Mouse (Mus musculus): Measurements from ENCODE around the gene Tapt1. TPM values are rescaled to one million over a fixed set of nuclear protein-coding genes. Genes with fewer than 3 reads are reported as not detected.
"Not testable (repeated sequence)": the region's sequence is repeated elsewhere in the genome, so short reads cannot be mapped to it uniquely, and the experiment has no call there.

The Tapt1 gene
- polyA plus RNA-seq, 1 experiment from 2014 or later: 35.8 TPM

DNA sequence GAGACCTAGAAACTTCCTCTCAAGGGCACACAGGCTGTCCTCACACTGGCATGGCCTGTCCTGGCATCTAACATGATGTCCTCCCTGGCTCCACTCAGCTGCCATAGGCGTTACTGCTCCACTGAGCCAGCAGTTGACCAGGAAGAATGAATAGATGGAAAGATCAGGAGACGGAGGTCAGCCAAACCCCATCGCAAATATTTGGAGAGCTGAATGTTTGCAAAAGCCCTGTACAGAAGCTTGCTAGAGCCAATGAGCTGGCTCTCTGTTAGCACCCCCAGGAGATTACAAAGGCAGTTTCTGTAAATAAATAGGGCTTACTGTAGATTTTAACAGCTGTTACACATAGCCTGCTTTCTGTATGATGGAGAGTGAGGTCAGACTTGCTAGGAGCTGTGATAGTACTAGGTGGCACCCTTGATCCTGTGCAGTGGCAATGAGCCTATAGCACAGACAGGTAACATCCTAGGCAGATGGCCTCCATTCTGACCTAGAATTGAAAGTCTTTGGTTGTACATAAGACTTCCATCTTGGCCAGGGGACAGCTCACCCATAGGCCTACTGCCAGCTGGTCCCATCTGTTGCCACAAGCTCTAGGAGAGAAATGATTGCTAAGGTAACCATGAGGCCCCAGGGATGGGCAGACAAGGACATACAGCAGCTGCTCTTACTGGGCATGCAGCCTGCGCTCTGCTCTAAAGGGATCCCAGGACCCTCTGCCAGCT, 74.9 kb downstream of the Tapt1 start:
- H3K4me1 ChIP-seq: peaks cover 24% of the 10 kb centered on the region
- H3K27me3 ChIP-seq: no peaks in the 10 kb centered on the region
- ATAC-seq (ENCODE audit: borderline replicate concordance, extremely low read depth, low FRiP score, low TSS enrichment): peak; percentile 92
- no peaks in the 10 kb centered on the region for H3K9me3 ChIP-seq
- no peak overlapping the region for H3K4me3 ChIP-seq
- WGBS: 29% methylated on average over 4 of the region's 4 CpGs
- H3K9ac ChIP-seq: no peak overlapping the region
- no peaks in the 10 kb centered on the region for H3K36me3 ChIP-seq
- H3K4me2 ChIP-seq: peak overlapping the region; percentile 17; the same call in 1 of the 2 replicates
- peak overlapping the region; percentile 86 for H3K27ac ChIP-seq

DNA sequence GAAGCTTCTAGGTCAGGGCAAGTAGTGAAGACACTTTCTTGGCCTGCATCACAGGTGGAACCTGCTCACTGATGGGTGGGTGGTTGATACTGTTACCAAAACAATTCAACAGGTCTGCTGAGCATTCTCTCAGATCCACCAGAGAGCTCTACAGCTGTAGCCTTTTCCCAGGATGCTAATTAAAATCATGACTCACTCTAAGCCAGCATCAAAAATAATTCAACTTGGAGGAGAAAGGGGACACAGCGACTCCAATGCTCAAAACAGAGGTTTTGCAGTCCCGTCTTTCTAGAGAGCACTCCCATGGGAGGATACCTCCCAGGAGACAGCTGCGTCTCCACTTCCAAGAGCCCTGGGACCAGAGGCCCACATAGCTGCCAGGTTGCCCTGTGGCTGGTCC, 78.7 kb downstream of the Tapt1 start:
- H3K9me3 ChIP-seq: no peaks in the 10 kb centered on the region
- no peaks in the 10 kb centered on the region for H3K36me3 ChIP-seq
- no peak overlapping the region for H3K9ac ChIP-seq
- no peaks in the 10 kb centered on the region for H3K27me3 ChIP-seq
- H3K27ac ChIP-seq: no peak overlapping the region
- WGBS: 84% methylated on average over 3 of the region's 3 CpGs
- peaks cover 23% of the 10 kb centered on the region for H3K4me1 ChIP-seq
- no peak for ATAC-seq (ENCODE audit: borderline replicate concordance, extremely low read depth, low FRiP score, low TSS enrichment)
- no peak overlapping the region for H3K4me3 ChIP-seq
- no peak overlapping the region for H3K4me2 ChIP-seq

DNA sequence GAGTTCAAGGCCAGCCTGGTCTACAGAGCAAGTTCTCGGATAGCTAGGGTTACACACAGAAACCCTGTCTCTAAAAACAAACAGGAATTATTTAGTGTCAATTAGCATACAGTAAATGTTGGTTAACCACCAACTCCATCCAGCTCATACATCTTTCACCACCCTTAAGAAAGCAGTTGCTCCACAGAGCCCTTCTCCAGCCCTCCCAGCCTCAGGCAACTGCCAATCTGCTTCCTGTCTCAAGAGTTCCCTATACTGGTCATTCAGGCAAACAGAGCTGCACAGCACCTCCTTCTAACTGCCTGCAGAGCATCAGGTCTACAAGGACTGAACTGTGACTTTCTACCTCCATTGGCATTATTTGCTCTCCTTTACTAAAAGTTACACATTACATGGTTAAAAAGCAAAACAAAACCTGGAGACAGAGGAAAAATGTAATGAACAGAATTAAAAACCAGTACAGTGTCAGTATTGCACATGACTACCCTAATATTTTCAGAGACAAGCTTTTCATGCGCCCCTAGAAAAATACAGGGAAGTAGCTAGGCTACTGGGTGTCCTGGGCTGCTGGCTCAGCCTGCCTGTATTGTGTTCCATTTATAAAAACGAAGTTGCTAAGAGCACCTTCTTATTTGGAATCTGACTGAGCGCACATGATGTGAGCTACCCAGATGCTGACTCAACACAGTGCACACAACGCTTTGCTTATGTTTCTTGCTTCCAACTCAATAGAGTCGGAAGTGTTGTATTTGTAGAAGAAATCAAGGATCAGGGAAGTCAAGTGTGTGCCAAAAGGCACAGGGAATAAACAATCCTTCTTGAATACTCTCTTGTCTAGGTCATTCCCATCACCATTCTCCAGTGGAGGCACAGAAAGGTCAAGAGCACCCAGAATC, 79.7 kb downstream of the Tapt1 start:
- Histone ChIP-seq H3K27ac (no peak overlapping the region), H3K27me3 (no peaks in the 10 kb centered on the region), H3K9ac (no peak overlapping the region), H3K36me3 (no peaks in the 10 kb centered on the region), H3K4me2 (no peak overlapping the region), H3K9me3 (no peaks in the 10 kb centered on the region), H3K4me1 (peaks cover 13% of the 10 kb centered on the region), H3K4me3 (no peak overlapping the region)
- 52% methylated on average over 6 of the region's 6 CpGs for WGBS
- ATAC-seq (ENCODE audit: borderline replicate concordance, extremely low read depth, low FRiP score, low TSS enrichment): no peak

DNA sequence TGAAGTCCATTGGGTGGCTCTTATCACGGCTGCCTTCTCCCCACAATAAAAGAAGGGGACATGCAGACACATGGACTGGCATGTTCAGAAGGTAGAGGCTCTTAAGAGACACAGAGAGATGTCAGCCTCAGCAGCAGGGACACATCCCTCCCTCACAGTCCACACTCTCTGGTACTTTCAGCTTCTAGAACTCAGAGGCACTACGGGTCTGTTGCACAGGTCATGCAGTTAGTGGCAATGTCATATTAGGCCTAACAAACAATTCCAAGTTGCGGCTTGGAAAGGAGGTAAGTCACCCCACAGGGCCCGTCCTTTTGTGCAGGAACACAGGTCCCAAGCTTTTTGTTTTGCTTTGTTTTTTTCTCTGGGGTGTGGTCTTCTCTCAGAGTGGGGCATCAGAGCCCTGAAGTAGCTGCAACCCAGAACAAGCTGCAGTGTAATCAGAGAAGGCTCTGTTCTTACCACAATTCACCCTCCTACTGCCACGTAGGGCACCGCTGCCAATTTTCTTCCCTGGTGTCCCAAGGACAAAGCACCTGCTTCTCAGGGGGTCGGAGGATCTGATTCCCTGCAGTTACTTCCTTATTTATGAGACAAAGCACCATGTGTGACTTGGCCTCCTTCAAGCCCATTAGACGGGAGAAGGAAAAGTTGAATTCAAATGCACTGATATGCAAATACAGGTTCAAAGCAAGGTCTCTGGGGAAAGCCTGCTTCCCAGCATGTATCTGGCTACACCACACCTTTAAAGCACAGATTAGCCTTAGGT, 82.8 kb downstream of the Tapt1 start:
- Histone ChIP-seq H3K4me1 (0 out of 2 replicates have a peak, but pooled peaks cover 6% of the 10 kb centered on the region), H3K9ac (no peak overlapping the region), H3K27me3 (no peaks in the 10 kb centered on the region), H3K27ac (no peak overlapping the region), H3K36me3 (no peaks in the 10 kb centered on the region), H3K4me3 (no peak overlapping the region), H3K9me3 (no peaks in the 10 kb centered on the region), H3K4me2 (no peak overlapping the region)
- WGBS: 41% methylated on average over 8 of the region's 8 CpGs
- ATAC-seq (ENCODE audit: borderline replicate concordance, extremely low read depth, low FRiP score, low TSS enrichment): no peak

GRCm38 (mm10) chr5:44127487-44127886, 98.9 kb downstream of the Tapt1 start:
- no peaks in the 10 kb centered on the region for H3K36me3 ChIP-seq
- no peaks in the 10 kb centered on the region for H3K4me1 ChIP-seq
- H3K9ac ChIP-seq: no peak overlapping the region
- ATAC-seq (ENCODE audit: borderline replicate concordance, extremely low read depth, low FRiP score, low TSS enrichment): no peak
- H3K27me3 ChIP-seq: no peaks in the 10 kb centered on the region
- no peak overlapping the region for H3K4me3 ChIP-seq
- no peak overlapping the region for H3K4me2 ChIP-seq
- 70% methylated on average over 4 of the region's 4 CpGs for WGBS
- no peak overlapping the region for H3K27ac ChIP-seq
- no peaks in the 10 kb centered on the region for H3K9me3 ChIP-seq

GRCm38 (mm10) chr5:44126574-44126973, 99.9 kb downstream of the Tapt1 start:
- H3K4me1 ChIP-seq; ATAC-seq (ENCODE audit: borderline replicate concordance, extremely low read depth, low FRiP score, low TSS enrichment); H3K4me3 ChIP-seq; H3K36me3 ChIP-seq; H3K27ac ChIP-seq; H3K9ac ChIP-seq; H3K9me3 ChIP-seq; H3K27me3 ChIP-seq; H3K4me2 ChIP-seq: not testable (repeated sequence)
- 86% methylated on average over 8 of the region's 8 CpGs for WGBS

Other genes starting within 250 kb of the Tapt1 start
- gene Fgfbp1, start 244.8 kb downstream of the Tapt1 start, polyA plus RNA-seq (2015; fragmentation: Nextera tagmentation; extraction: Ambion mirVana): 22.6 and 27.0 TPM in 2 replicates
- gene Prom1, start 124.6 kb downstream of the Tapt1 start, polyA plus RNA-seq (2015; fragmentation: Nextera tagmentation; extraction: Ambion mirVana): 42.9 and 43.0 TPM in 2 replicates